Mouse (Mus musculus) ES-Bruce4 (cell line): ENCODE data around the gene Lrp1. TPM values are rescaled to one million over a fixed set of nuclear protein-coding genes. Genes with fewer than 3 reads are reported as not detected.

Experiments
- H3K27ac ChIP-seq: 2 replicates; pipeline ENCODE4 v1.5.1; 2012; ENCODE audit warnings: low read length, inconsistent platforms; ENCODE audit not compliant: insufficient read depth
- H3K27me3 ChIP-seq: 2 replicates; pipeline ENCODE4 v1.6.1; 2012; ENCODE audit warnings: mild to moderate bottlenecking, low read length, inconsistent platforms; ENCODE audit not compliant: control insufficient read depth, poor library complexity, insufficient read depth, severe bottlenecking
- H3K36me3 ChIP-seq: 2 replicates; pipeline ENCODE4 v1.6.1; 2012; ENCODE audit warnings: inconsistent platforms, mild to moderate bottlenecking, low read length, moderate library complexity; ENCODE audit not compliant: control insufficient read depth, poor library complexity, insufficient read depth, severe bottlenecking
- H3K4me1 ChIP-seq: one replicate; pipeline ENCODE4 v1.8.1; 2011; ENCODE audit warnings: low read length; ENCODE audit not compliant: control insufficient read depth, insufficient read depth
- H3K4me3 ChIP-seq: 2 replicates; pipeline ENCODE4 v1.5.1; 2011; ENCODE audit warnings: low read depth, mild to moderate bottlenecking, low read length
- H3K9ac ChIP-seq: 2 replicates; pipeline ENCODE4 v1.6.1; 2012; ENCODE audit warnings: low read depth, mild to moderate bottlenecking, inconsistent platforms; ENCODE audit not compliant: poor library complexity, severe bottlenecking
- H3K9me3 ChIP-seq: replicated peaks from 2 replicates; pipeline ENCODE4 v1.6.1; 2012; ENCODE audit warnings: mild to moderate bottlenecking, low read length, inconsistent platforms; ENCODE audit not compliant: control insufficient read depth, poor library complexity, insufficient read depth, severe bottlenecking
- CTCF ChIP-seq: IDR thresholded peaks from one replicate; pipeline ENCODE4 v1.8.1; 2011; ENCODE audit warnings: low read depth, low read length
- EP300 ChIP-seq: IDR thresholded peaks from 2 replicates; pipeline ENCODE4 v1.6.1; 2011; ENCODE audit warnings: low read depth, low read length; ENCODE audit not compliant: insufficient read depth
- POLR2A ChIP-seq: IDR thresholded peaks from one replicate; pipeline ENCODE4 v1.8.1; 2011; ENCODE audit warnings: low read length; ENCODE audit not compliant: insufficient read depth
- polyA plus RNA-seq: library from polyadenylated mRNA; stranded (reverse); fragments of >200 nt; gene quantifications from 2 replicates; pipeline ENCODE4 v1.2.4, GENCODE M21; 2011; ENCODE audit warnings: low read depth; ENCODE audit not compliant: missing spikeins, insufficient read depth, insufficient read length

The Lrp1 gene
- polyA plus RNA-seq, 1 experiment = 41.3 TPM

DNA sequence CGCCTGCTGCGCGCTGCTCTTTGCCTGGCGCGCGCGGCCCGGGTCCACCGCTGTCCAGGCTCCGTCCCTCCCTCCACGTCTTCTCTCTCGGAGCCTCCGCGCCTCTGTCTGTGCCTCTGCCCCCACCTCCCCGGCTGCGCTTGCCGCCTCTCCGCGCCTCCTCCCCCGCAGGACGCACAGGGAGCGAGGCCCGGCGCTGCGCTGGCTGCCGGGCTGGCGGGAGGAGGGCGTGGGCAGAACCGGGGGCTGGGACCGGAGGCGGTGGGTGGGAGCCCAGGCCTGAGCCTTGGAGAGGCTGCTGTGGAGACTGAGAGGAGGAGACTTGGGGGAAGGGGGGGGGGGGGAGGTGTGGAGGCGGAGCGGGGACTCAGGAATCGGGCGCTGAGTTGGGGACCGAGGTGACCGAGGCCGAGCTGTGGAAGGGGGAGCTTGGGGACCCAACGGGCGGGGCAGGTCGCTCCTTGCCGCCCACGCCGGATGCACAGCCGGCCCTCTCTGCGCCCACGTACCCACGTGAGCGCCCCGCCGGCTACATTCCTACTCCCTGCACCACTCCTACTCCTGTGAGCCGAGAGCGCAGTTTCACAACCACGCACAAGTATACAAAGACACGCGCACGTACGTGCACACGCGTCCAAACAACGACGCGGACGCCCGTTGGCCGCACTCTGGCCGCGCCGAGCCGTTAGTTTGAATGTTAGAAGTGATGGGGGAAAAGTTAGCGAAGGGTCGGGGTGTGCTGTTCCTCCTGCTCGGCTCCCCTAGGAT is 45.7 kb upstream of the Lrp1 start, which contains the start of gene Nemp1:
Gene Nemp1 (plus strand): TSS at position 401 of the 768 bp plus-strand sequence.
- H3K9me3 ChIP-seq = no peaks in the 10 kb centered on the region
- peak within 1 kb of the TSS; percentile 72 for H3K4me3 ChIP-seq
- no peaks in the 10 kb centered on the region for H3K4me1 ChIP-seq
- H3K27me3 ChIP-seq = no peaks in the 10 kb centered on the region
- H3K9ac ChIP-seq = peak within 1 kb of the TSS; percentile 87
- no peaks in the 10 kb centered on the region for H3K36me3 ChIP-seq
- H3K27ac ChIP-seq = peak within 1 kb of the TSS; percentile 78
- TF ChIP-seq POLR2A = no peak
- TF ChIP-seq CTCF = no peak
- no peak for TF ChIP-seq EP300

DNA sequence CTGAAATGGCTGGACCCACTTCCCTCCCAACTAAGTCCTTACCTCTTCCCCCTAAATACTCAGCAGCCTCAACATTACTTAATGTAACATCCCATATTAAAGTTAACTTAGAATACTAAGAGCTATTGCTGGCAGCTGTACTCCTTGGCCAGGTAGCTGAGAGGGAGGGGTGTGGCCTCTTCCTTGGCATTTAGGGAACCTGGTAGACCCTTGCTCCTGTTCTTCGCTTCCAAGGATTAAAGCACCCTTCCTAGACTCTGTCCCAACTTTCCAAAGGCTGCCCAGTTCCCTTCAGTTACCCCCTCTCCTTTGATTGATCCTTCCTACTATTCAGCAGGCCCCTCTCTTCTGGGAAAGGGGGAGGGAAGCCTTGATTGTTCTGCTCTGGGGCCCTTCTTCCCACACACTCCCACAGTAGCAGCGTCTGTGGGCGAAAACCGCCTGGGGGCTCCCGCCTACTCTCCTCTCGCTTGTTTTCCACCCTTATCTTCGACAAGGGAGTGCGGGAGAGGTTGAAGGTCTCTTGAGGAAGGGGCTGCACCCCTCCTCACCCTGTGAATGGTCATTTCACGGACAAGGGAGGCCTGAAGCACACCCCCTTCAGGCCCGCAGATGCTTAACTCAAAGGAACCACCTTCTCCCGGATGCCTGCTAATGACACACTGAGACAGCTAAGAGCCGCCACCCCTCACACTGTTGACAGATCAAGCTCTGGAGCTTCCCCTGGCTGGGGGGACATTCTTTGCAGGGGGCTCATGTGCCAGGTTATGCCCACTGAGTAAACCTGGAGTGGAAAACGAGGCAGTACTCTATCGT is 44.6 kb upstream of the Lrp1 start:
- Histone ChIP-seq H3K9me3 (no peaks in the 10 kb centered on the region), H3K27ac (no peak overlapping the region), H3K4me3 (peak overlapping the region; percentile 72), H3K36me3 (no peaks in the 10 kb centered on the region), H3K4me1 (no peaks in the 10 kb centered on the region), H3K9ac (peak overlapping the region; percentile 87; the same call in 1 of the 2 replicates), H3K27me3 (no peaks in the 10 kb centered on the region)
- TF ChIP-seq POLR2A (no peak), CTCF (no peak), EP300 (no peak)

DNA sequence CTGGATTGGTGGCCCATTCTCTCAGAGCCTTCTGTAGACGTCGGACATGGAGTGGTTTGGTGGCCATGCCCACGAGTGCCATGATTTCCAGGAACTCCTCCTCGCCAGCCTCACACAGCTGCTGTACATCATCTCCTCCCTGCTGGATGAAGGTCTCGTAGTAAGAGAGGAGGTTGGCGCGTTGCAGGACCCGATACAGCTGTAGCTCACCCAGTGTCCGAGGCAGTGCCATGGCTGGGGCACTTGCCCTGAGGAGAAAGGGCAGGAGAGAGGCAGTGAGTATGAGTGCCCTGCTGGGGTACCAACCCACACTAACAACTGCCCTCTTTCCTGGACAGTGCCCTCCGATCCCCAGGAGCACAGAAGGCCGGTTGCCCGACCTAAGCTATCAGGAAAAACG is 43.9 kb upstream of the Lrp1 start:
- Histone ChIP-seq H3K9ac (no peak overlapping the region), H3K9me3 (no peaks in the 10 kb centered on the region), H3K36me3 (peaks cover 4% of the 10 kb centered on the region), H3K4me1 (no peaks in the 10 kb centered on the region), H3K4me3 (no peak overlapping the region), H3K27ac (no peak overlapping the region), H3K27me3 (no peaks in the 10 kb centered on the region)
- TF ChIP-seq POLR2A (no peak), EP300 (no peak), CTCF (no peak)

DNA sequence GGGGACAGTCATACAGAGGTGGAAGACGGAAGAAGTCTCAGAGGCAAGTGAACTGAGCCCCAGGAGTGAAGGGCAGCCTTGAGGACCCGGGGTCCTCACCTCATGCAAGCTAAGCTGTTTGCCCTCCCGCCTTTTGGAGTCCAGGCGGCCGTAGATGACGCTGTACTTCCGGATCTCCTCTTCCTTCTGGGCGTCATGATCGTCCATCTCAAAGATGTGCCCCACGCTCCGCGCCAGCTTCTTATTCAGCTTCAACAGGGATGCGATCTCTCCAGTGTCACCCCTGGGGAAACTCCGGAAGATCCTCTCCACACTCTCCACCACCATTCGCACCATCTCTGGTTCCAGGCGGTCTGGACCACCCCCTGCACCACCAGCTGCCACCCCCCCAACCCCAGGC is 43.2 kb upstream of the Lrp1 start:
- TF ChIP-seq EP300 = no peak
- TF ChIP-seq POLR2A = no peak
- TF ChIP-seq CTCF = no peak

DNA sequence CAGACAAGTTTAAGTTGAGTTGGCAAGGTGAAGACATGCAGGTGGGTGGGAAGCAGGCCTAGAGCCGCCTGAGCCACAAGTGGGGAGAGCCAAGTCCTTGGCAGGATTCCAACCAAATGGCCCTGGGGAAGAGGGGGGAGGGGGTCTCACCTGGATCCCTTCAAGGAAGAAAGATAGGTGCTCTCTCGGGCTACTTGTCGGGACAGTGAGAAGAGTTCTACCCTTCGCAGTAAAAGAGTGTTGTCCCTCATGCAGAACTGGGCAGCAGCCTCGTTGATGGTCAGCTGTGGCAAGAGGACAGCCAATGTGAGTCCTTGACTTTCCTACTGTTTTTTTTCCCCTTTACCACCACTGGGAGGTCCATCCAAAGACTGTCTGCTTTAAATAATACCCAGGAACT is 42.6 kb upstream of the Lrp1 start:
- H3K4me1 ChIP-seq = peaks cover 2% of the 10 kb centered on the region
- H3K4me3 ChIP-seq = no peak overlapping the region
- no peak overlapping the region for H3K9ac ChIP-seq
- H3K27me3 ChIP-seq = no peaks in the 10 kb centered on the region
- H3K9me3 ChIP-seq = no peaks in the 10 kb centered on the region
- TF ChIP-seq CTCF = no peak
- TF ChIP-seq POLR2A = no peak
- no peak for TF ChIP-seq EP300
- peaks cover 7% of the 10 kb centered on the region for H3K36me3 ChIP-seq
- H3K27ac ChIP-seq = no peak overlapping the region

More for the DNA sequence above, 43.2 kb upstream of the Lrp1 start:
- Histone ChIP-seq H3K9ac (no peak overlapping the region), H3K36me3 (peaks cover 7% of the 10 kb centered on the region), H3K27ac (no peak overlapping the region), H3K4me3 (no peak overlapping the region), H3K4me1 (peaks cover 2% of the 10 kb centered on the region), H3K9me3 (no peaks in the 10 kb centered on the region), H3K27me3 (no peaks in the 10 kb centered on the region)

DNA sequence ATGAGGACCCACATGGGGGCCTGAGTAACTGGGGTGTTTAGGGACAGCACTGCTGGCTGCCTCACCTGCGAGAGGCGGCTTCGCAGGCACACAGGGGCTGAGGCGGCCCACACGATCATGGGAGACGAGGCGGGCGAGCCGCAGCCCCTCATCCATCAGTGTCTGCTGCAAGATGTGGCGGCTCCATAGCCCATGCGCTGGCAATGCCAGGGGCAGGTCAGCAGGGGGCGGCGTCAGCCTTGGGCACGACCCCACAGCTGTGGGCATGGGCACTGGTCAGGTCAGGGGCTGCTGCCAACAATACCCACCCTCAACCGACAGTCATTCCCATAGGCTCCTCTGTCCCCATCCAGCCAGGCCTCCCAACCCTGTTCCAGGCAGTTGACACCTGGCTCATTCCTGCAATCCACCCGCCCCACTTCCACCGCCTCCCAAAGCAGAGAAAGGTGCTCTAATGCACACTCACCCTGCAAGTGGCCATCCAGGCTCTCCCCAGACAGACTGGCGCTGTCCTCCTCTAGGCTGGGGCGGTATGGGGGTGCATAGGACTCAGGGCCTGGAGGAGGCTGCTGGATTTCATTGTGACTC is 41.8 kb upstream of the Lrp1 start:
- H3K36me3 ChIP-seq = peaks cover 7% of the 10 kb centered on the region
- H3K27me3 ChIP-seq = no peaks in the 10 kb centered on the region

More for the DNA sequence above, 41.8 kb upstream of the Lrp1 start:
- Histone ChIP-seq H3K9me3 (no peaks in the 10 kb centered on the region), H3K4me3 (no peak overlapping the region), H3K9ac (no peak overlapping the region), H3K27ac (no peak overlapping the region), H3K4me1 (peaks cover 2% of the 10 kb centered on the region)
- TF ChIP-seq EP300 = no peak
- no peak for TF ChIP-seq POLR2A
- peak; percentile 45 for TF ChIP-seq CTCF
